Mouse (Mus musculus): Measurements from ENCODE around the gene Zfp579. TPM values are rescaled to one million over a fixed set of nuclear protein-coding genes. Genes with fewer than 3 reads are reported as not detected.
"Not testable (repeated sequence)": the region's sequence is repeated elsewhere in the genome, so short reads cannot be mapped to it uniquely, and the experiment has no call there.

Gene Zfp579
- total RNA-seq (2021): 10 to 100 TPM; 31.6 to 35.9 TPM

DNA sequence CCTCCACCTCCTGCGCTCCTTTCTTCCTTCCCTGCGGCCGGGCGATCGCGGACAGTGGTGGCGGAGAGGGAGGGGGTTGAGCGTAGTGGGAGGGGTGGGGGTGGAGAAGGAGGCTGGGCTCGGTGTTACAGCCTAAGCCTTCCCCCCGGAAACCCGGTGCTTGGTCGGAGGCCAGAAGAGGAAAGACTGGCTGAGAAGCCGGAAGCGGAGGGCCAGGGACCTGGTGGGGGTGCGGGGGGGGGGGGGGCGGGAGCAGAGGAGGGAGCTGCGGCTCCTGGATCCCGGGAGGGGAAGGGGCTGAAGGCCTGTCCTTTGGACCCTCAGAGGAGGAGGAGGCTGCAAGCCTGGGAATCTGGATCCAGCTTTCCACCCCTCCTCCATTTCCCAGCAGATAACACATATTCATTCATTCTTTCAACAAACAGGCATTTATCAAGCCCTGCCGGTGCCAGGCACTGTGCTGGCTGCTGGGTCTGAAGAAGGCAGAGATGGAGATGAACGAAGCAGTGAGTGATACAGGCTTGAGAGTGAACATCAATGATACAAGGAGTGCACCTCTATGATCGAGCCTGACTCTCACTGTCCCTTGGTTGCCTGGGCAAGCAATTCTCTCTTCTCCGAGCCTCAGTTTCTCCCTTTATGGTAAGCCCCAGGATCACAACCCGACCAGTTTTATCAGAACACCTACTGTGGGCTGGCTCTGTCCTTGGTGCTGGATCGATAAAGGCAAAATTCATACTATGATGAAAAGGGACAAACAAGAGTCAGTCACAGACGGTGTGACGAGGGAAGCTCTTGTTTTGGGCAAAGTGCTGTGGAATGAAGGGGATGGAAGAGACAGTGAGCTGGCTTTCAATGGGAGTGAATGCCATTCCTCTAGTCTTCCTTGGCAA is at the start of gene Zfp579:
Gene Zfp579, minus strand, starts transcription at position 156 of the 893 bp plus-strand sequence.
- DNase-seq: peak; percentile 91 to 93

DNA sequence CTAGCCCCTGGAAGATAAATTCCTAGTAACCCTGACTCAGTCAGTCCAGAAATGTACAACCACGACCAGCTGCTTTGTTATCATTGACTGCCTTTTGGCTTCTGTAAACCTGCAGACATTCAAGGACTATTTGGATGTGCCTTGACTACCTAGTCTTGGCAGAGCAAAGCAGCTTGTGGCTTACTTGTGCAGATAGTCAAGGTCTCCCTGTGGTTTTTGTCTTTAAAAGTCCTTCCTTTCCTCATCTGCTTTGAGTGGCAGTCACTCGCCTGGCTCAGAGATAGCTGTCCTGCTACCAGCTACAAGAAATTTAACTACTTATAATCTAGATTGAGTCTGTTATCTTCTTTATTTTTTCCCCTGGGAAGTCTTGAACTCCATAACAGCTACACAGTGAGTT is 49.0 kb upstream of the Zfp579 start:
- no peak for DNase-seq

DNA sequence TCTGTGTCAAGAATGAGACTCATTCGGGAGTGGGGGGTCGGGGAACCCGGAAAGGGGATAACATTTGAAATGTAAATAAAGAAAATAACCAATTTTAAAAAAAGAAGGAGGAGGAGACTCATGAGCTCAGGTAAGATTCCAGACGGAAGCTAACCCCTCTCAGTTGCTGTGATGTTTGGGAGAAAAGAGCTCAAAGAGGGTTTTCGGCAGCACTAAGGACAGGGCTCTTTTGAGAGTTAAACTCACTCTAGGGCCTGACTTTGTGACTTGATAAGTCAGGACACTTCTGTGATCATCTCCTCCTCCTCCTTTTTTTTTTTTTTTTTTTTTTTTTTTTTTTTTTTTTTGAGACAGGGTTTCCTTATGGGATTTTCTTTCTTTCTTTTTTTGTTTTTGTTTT is 43.0 kb upstream of the Zfp579 start:
- DNase-seq: no peak

DNA sequence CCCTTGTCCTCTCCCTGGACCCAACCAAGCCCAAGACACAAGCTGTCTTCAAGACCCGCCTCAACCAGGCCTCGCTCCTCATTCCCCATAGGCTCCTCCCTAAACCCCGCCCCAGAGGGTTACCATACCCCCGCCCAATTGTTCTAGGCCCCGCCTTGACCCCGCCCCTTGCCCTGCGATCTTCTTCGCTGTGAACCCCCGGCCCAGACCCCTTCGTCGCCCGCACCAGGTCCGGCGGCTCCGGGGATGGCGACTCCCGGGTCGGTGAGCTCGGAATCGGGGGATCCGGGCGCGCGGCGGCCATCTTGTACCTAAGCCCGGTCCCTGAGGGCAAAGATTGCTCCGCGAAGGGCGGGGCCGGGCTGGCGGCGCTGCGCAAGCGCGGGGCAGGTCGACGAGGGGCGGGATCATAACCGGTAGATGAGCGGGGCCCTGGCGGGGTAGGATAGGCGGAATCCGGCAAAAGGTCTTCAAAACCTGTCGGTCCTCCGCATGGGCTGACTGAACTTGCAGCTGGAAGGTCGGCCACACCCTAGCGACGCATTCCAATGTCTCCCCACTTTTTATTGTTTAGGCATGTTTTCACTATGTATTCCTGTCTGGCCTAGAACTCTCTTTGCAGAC is 42.3 kb upstream of the Zfp579 start, which contains the start of gene Zfp784:
Gene Zfp784, minus strand, starts transcription at position 338 of the 624 bp plus-strand sequence.
- peak; percentile 94 for DNase-seq

DNA sequence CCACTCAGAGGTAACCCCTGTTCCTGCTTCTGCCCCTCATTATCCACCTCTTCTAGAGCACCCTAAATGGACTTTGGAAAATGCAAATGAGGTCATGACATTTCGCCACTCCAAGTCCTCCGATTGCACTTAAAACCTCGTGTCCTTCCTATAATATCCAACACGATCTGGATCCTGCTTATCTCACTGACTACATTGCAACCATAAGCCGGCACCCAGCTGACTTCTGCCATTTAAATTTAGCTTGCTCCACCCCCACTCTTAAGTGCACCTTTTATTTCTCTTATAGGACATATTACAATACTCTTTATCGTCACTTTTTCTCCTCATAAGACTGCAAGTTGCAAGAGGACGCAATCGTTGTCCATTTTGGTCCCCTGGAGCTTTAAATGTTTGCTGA is 41.5 kb upstream of the Zfp579 start:
- no peak for DNase-seq

DNA sequence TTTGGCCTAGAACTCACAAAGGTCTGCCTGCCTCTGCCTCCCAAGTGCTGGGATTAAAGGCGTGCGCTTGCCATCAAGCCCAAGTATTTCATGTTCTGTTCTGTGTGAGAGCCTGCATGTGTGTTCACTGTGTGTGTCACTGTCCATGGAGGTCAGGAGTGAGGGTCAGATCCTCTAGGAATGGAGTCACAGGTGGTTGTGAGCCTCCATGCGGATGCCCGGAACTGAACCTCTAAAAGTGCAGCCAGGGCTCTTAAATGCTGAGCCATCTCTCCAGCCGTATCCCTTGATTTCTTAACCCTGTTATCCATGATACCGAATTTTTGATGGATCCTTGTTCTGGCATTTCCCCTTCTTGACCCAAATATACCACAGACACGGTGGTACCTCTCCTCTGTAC is 41.1 kb upstream of the Zfp579 start:
- DNase-seq: no peak

DNA sequence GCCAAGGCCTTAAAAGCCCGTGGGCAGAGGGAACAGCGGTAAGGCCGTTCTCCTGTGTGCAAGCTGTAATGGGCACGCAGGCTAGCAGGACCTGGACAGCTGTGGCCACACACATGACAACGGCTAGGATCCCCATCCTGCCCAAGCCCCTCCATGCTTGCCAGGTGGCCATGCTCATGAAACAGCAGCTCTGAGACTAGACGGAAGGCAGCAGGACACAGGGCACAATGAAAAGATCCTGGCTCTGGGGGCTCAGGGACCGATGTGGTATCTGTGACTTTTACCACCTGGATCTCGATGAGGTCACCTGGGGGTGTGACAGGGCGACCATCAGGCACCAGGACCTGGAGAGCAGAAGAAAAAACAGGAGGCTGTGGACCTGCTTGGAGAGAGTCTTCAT is 40.2 kb upstream of the Zfp579 start:
- DNase-seq: no peak

DNA sequence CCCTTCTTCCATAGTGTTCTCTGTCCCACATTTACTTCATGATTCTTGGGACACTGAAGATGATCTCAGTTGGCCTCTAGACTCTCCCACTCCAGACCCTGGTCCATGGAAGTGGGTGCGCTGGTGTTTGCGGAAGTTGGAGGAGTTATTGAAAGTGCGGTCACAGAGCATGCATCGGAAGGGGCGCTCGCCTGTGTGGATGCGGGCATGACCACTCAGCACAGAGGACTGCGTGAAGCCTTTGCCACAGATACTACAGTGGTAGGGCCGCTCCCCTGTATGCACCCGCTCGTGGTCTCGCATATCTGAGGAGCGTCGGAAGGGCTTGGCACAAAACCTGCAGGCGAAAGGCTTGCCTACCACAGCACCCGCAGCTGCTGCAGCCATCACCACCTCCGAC is 39.7 kb upstream of the Zfp579 start:
- no peak for DNase-seq

DNA sequence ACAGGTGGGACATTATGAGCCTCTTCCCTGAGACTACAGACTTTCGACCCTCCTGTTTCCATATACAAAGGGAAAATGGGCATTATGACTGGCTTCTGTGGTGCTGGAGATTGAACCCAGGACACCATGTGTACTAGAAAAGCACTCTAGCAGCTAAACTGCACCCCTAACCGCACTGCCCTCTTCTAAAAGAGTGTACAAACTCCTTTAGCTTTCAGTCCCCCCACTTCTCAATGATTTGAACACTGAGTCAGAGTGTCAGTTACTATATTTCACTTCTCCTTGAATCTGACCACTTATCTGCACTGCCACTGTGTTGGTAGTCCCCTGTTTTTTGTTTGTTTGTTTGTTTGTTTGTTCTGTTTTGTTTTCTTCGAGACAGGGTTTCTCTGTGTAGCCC is 37.9 kb upstream of the Zfp579 start, which contains the start of gene 4632433K11Rik:
Gene 4632433K11Rik, plus strand, starts transcription at position 301 of the 400 bp plus-strand sequence.
- no peak for DNase-seq

DNA sequence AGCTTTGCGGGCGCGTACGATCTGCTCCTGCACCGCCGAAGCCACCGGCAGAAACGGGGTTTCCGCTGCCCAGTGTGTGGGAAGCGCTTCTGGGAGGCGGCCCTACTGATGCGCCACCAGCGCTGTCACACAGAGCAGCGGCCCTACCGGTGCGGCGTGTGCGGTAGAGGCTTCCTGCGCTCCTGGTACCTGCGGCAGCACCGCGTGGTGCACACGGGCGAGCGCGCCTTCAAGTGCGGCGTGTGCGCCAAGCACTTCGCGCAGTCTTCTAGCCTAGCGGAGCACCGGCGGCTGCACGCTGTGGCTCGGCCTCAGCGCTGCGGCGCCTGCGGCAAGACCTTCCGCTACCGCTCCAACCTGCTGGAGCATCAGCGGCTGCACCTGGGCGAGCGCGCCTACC is 35.5 kb upstream of the Zfp579 start:
- no peak for DNase-seq

DNA sequence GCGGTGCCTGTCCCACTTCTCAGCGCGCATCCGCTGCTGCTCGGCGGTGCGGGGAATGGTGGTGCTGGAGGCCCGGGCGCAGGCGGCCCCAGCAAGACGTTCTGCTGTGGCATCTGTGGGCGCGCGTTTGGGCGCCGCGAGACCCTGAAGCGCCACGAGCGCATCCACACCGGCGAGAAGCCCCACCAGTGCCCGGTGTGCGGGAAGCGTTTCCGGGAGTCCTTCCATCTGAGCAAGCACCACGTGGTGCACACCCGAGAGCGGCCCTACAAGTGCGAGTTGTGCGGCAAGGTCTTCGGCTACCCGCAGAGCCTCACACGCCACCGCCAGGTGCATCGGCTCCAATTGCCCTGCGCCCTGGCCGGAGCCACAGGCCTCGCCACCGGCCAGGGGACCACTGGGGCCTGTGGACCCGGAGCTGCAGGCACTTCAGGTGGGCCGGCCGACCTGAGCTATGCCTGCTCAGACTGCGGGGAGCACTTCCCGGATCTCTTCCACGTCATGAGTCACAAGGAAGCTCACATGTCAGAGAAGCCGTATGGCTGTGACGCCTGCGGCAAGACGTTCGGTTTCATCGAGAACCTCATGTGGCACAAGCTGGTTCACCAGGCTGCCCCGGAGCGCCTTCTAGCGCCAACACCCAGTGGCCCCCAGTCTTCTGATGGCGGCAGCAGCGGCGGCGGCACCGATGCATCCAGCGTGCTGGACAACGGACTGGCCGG is 34.8 kb upstream of the Zfp579 start:
- DNase-seq: no peak

DNA sequence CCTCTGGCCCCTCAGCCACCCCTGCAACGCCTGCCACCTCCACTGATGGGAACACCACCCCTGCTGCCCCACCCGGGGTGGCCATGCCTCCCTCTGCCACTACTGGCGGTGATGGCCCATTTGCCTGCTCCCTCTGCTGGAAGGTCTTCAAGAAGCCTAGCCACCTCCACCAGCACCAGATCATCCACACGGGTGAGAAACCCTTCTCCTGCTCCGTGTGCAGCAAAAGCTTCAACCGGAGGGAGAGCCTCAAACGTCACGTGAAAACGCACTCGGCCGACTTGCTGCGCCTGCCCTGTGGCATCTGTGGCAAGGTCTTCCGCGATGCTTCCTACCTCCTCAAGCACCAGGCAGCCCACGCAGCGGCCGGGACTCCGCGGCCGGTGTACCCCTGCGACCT is 34.0 kb upstream of the Zfp579 start:
- DNase-seq: no peak

DNA sequence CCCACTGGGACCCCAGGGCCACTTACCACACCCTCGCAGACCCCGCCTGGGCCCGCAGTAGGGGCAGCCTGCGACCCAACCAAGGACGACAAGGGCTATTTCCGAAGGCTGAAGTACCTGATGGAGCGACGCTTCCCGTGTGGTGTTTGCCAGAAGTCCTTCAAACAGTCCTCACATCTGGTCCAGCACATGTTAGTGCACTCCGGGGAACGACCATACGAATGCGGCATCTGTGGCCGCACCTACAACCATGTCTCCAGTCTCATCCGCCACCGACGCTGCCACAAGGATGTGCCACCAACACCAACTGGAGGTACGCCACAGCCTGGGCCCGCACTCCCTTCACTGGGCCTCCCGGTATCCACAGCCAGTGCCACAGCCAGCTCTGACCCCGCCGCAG is 33.6 kb upstream of the Zfp579 start:
- no peak for DNase-seq

DNA sequence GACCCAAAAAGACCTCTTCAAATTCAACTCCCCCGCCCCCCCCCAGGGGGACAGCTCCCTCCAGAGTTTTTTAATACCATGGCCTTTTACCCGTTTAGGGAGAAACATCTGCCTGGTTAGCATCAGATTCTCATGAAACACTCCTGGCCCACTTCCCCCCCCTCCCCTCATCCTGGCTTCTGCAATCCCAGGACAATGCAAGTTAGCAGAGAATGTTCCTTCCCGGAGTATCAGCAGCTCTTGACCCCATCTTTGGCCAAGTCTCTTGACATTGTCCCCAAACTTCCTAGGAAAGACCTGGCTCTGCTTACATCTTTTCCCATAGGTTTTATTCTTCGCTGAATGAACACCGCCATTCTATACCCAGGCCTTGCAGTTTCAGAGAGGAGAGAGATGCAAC is 25.2 kb upstream of the Zfp579 start:
- no peak for DNase-seq

DNA sequence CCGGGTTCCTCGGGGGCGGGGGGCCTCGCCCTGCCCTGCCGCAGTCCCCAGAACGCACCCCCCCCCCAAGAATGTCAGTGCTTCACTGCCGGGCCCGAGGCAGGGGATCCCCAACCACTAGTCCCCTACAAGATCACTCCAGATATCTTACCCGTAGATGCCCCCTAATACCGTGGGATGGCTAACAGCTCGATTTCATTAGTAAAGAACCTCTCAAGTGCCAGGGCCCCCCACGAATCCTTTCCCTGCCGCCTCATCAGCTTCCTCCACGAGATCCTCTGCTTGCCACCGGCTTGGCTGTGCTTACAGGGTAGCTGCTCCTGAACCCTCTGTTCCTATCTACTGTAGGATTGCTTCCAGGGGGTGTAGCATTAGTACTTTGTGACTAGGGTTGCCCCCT is 24.7 kb upstream of the Zfp579 start:
- DNase-seq: no peak

DNA sequence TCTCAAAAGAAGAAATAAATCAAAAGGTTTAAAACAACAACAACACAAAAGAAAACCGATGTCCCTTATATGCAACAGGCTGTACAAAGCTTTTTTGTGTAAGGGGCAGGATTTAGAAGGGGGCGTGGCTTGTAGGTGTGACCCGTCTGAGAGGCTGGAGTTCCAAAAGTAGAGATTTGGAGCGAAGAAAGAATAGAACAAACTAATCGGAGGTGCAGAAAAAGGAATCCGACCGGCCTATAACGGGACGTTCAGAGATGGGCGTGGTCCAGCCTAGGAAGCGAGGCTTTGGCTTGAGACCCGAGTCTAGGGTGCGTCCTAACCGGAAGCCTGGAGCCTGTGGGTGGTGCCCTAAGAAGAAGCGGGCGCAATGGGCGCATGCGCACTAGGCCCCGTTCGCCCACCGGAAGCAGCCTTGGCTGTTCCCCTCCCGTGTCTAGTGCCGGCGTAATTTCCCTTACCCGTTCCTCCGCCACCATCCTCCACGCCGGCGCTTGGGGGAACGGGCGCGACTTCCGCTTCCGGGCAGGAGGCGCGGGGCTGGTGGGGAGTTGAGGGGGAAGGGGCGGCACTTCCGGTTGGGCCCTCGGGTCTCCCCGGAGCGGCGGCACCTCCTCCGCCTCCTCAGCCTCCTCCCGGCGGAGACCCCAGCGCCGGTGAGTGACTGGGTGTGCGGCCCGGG is 24.2 kb upstream of the Zfp579 start, which contains the start of the genes Zfp865 and Ccdc106:
Gene Zfp865, plus strand, starts transcription at position 377 of the 682 bp plus-strand sequence.
Gene Ccdc106, plus strand, starts transcription at position 554 of the 682 bp plus-strand sequence.
- peak; percentile 99 for DNase-seq

DNA sequence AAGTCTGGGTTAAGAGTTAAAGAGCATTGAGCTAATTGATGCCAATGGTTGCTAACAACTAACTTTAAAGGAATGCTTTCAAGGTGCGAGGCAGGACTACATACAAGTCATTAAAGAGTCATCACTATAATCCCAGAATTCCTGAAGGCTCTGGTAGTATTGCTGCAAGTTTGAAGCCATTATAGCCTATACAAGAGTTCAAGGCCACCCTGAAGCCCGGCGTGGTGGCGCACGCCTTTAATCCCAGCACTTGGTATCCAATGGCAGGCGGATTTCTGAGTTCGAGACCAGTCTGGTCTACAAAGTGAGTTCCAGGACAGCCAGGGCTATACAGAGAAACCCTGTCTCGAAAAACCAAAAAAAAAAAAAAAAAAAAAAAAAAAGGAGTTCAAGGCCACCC is 23.6 kb upstream of the Zfp579 start:
- DNase-seq: not testable (repeated sequence)

DNA sequence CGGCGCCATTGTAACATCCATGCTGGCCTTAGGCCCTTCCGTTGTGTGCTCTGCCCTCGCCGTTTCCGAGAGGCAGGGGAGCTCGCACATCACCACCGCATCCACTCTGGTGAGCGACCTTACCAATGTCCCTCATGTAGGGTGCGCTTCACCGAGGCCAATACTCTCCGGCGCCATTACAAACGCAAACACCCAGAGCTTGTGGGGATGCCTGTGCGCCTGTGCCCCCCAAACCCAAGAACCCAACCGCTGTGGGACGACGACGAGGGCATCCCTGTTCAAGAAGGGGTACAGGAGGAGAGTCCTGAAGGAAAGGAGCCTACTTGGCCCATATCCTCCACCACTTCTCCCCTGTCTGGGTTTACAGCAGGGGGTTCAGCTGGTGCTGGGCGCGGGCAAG is 22.0 kb upstream of the Zfp579 start:
- no peak for DNase-seq

DNA sequence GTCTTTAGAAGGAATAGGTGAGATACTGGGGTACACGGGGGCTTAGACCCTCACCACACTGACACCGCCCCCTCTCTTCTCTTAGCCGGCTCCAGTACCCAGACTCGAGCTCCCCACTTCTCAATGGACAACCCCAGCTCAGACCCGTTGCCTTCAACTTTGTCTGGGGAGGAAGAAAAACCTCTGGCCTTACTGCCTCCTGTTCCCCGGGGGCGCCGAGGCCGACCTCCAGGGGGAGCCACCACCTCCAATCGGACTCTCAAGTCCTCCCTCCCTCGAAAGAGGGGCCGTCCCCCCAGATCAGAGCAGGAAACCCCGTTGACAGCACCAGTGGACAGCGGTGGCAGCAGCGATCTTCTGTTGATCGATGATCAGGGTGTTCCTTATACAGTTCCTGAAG is 21.4 kb upstream of the Zfp579 start:
- DNase-seq: no peak

DNA sequence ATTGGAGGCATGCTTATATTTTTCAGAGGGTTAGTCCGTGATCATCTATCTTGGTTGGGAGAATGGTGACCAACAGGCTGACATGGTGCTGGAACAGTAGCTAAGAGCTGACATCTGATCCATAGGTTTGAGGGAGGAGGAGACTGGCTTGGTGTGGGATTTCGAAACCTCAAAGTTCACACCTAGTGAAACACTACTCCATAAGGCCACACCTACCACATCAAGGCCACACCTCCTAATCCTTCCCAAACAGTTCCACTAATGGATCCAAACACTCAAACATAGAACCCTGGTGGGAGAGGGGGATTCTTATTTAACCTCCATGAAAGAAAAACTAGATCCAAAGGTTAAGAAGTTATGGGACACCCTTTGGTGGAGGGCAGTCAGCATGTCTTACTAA is 21.0 kb upstream of the Zfp579 start:
- DNase-seq: no peak

DNA sequence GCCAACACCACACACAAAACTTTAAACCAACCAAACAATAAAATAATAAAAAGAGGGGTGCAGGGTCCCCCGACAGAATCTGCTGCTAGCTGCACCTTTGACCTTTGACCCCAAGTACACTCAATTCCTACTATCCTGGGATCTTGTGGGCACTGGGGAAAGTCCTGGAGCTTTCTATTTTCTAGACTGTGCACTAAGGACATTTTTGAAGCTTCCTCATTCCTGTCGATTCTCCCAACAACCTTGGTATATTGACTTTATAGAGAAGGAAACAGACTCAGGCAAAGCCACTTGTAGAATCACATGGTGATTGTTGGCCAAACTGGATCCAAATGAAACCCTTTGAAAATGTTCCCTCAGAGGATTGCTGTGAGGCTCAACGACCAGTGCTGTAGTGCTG is 20.1 kb upstream of the Zfp579 start:
- DNase-seq: no peak

Measured in layer of hippocampus, postnatal 36 days (tissue).